Mouse (Mus musculus) forebrain, postnatal 0 days (tissue): Measurements from ENCODE around the gene Efcab6. TPM values are rescaled to one million over a fixed set of nuclear protein-coding genes. Genes with fewer than 3 reads are reported as not detected.
A peak's percentile ranks its signal among the peaks of the same experiment; 100 is the strongest.

Experiments used
- ATAC-seq: fragments of 200-750 bp; cut with Nextera tagmentation; 2 replicates; pipeline ENCODE4 v1.8.0; 2017; ENCODE audit warnings: mild to moderate bottlenecking, moderate library complexity
- DNase-seq: peaks from one replicate; pipeline ENCODE4 v3.0.0-alpha.2; 2015
- H3K27ac ChIP-seq: fragments of 300-500 bp; sonication (generic); 2 replicates; pipeline ENCODE4 v1.5.1; 2014; ENCODE audit warnings: low read depth, mild to moderate bottlenecking, antibody characterized with exemption, low read length, moderate library complexity, mixed read lengths
- H3K27me3 ChIP-seq: fragments of 300-500 bp; sonication (generic); 2 replicates; pipeline ENCODE4 v1.6.1; 2014; ENCODE audit warnings: mild to moderate bottlenecking, low read length, mixed read lengths; ENCODE audit not compliant: insufficient read depth
- H3K36me3 ChIP-seq: fragments of 300-500 bp; sonication (generic); 2 replicates; pipeline ENCODE4 v1.6.1; 2014; ENCODE audit warnings: mild to moderate bottlenecking, moderate library complexity; ENCODE audit not compliant: insufficient read depth
- H3K4me1 ChIP-seq: fragments of 300-500 bp; sonication (generic); 2 replicates; pipeline ENCODE4 v1.6.1; 2014; ENCODE audit warnings: antibody characterized with exemption; ENCODE audit not compliant: insufficient read depth
- H3K4me2 ChIP-seq: fragments of 300-500 bp; sonication (generic); 2 replicates; pipeline ENCODE4 v1.6.1; 2014; ENCODE audit warnings: low read depth, mild to moderate bottlenecking, moderate library complexity
- H3K4me3 ChIP-seq: fragments of 300-500 bp; sonication (generic); 2 replicates; pipeline ENCODE4 v1.5.1; 2014; ENCODE audit warnings: low read depth, low read length, mixed read lengths
- H3K9ac ChIP-seq: fragments of 300-500 bp; sonication (generic); 2 replicates; pipeline ENCODE4 v1.6.1; 2014; ENCODE audit warnings: mild to moderate bottlenecking
- H3K9me3 ChIP-seq: fragments of 300-500 bp; sonication (generic); 2 replicates; pipeline ENCODE4 v1.6.1; 2016; ENCODE audit warnings: low read length
- CTCF ChIP-seq: sonication (generic); IDR thresholded peaks from 2 replicates; pipeline ENCODE4 v1.5.1; 2016; ENCODE audit warnings: antibody characterized with exemption, control low read depth, low read depth
- WGBS: fragments of 180-500 bp; shearing (Covaris S2); extraction: QIAGEN DNeasy Blood & Tissue Kit; methylation state at CpG from one replicate; pipeline ENCODE4 v1.1.7; 2014; 5-methylcytosine and 5-hydroxymethylcytosine counted together
- polyA plus RNA-seq: library from polyadenylated mRNA; unstranded; fragments of >200 nt; fragmentation: Nextera tagmentation; extraction: Ambion mirVana; gene quantifications from 2 replicates; pipeline ENCODE4 v1.2.1, GENCODE M21; 2015
- total RNA-seq: library from RNA; depleted of rRNA; stranded (reverse); fragments of >200 nt; gene quantifications from 2 replicates; pipeline ENCODE4 v1.2.3, GENCODE M21; 2014

Efcab6 gene
- total and polyA plus RNA-seq, 2 experiments from 2014 or later, result 4.4 to 6.0 TPM

DNA sequence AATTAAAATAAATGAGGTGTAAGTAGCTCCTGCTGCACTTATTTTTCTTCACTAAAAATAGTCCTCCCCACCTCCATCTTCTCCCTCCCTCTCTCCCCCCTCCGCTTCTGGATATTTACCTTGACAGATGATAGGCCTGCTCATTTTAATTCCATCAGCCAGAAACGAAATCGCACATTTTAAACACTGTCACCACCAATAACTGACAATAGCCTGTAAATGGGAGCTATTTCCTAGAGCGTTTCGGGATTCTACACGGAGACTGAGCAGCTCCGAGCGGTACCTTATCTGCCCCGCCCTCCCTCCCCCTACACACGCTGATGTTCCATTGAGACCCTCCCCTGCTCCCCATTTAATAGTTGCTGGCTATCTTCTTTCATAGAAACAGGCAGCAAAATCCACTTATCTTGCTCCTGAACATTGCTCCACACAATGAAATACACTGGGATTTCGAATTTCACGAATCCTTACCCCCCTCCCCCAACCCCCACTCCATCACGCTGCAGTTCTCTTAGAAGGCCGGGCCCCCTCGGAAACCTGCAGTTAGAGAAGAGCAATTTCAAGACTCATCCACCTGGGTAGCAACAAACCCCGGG is 4.4 kb upstream of the Efcab6 start:
- peak overlapping the region; percentile 79 for H3K27ac ChIP-seq
- TF ChIP-seq CTCF, result no peak
- no peaks in the 10 kb centered on the region for H3K36me3 ChIP-seq
- H3K9ac ChIP-seq, result peak overlapping the region; percentile 31; the same call in 1 of the 2 replicates
- no peaks in the 10 kb centered on the region for H3K9me3 ChIP-seq
- DNase-seq (peak; percentile 63), ATAC-seq (peak; percentile 34; the same call in 1 of the 2 replicates)
- peak overlapping the region; percentile 28 for H3K4me2 ChIP-seq
- no peaks in the 10 kb centered on the region for H3K27me3 ChIP-seq
- WGBS, result 4% methylated on average over 16 of the region's 16 CpGs
- H3K4me3 ChIP-seq, result no peak overlapping the region
- peaks cover 20% of the 10 kb centered on the region; the same call in 1 of the 2 replicates for H3K4me1 ChIP-seq

DNA sequence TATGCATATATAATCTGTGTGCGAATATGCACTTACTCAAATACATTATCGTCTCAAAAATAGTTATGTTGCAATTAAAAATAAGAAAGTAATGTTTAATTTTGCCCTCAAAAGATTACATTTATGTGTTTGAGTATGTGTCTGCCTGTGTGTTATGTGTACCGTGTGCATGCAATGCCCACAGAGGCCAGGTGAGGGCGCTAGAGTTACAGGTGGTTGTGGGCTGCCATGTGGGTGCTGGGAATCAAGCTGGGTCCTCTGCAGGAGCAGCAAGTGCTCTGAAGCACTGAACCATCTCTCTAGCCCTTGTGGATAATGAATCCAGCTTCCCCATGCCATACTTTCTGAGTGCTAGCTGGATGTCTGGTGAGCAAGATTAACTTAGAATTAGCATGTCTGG is 522 bp upstream of the Efcab6 start:
- no peak for DNase-seq
- no peak for ATAC-seq
- WGBS, result 63% methylated on average over 4 of the region's 4 CpGs

DNA sequence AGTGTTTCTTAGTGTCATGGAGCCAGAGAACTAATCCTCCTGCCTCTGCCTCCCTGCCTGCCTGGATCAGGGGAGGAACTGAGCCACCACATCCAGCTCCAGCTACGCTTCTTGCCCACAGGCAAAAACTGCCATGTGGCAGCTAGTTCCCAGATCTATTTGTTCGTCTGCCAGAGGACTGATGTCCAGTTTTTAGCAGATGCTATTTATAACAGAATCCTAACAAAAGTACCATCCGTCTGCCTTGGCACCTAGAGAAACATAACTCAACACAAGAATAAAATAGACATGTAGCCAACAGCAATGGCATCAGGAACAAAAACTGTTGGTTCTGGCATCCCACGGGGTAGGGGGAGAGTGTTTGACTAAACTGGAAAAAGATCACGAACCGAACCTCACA is 6.3 kb downstream of the Efcab6 start:
- H3K9me3 ChIP-seq, result no peaks in the 10 kb centered on the region
- H3K4me2 ChIP-seq, result no peak overlapping the region
- 52% methylated on average over 6 of the region's 6 CpGs for WGBS
- DNase-seq (peak; percentile 20), ATAC-seq (no peak)
- H3K27ac ChIP-seq, result no peak overlapping the region
- H3K4me1 ChIP-seq, result no peaks in the 10 kb centered on the region
- no peaks in the 10 kb centered on the region for H3K27me3 ChIP-seq
- TF ChIP-seq CTCF, result no peak
- H3K4me3 ChIP-seq, result no peak overlapping the region
- no peak overlapping the region for H3K9ac ChIP-seq
- H3K36me3 ChIP-seq, result no peaks in the 10 kb centered on the region

More for the DNA sequence above, 522 bp upstream of the Efcab6 start:
- Histone ChIP-seq H3K36me3 (no peaks in the 10 kb centered on the region), H3K27me3 (no peaks in the 10 kb centered on the region), H3K27ac (no peak overlapping the region), H3K9me3 (no peaks in the 10 kb centered on the region), H3K4me2 (no peak overlapping the region), H3K9ac (no peak overlapping the region), H3K4me1 (peaks cover 16% of the 10 kb centered on the region; the same call in 1 of the 2 replicates), H3K4me3 (no peak overlapping the region)
- peak; percentile 54 for TF ChIP-seq CTCF

DNA sequence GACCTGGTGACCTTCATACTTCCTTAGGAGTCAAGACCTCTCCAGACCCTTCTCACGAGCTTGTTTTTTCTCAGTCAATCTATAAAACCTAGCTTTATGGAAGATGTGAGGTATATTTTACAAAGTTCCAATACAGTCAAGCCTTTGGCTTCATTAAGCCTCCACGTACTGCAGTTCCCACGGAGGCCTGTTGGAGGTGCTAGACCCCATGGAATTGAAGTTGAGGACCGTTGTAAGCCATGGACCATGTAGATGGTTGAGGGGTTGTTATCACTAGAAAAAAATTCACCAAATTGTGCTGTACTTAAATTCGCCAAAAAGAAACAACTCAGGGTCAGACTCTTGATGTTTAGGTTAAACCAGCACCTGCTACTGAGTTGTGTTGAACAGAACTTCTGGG is 9.1 kb downstream of the Efcab6 start:
- Histone ChIP-seq H3K4me3 (no peak overlapping the region), H3K4me2 (no peak overlapping the region), H3K27ac (no peak overlapping the region), H3K27me3 (no peaks in the 10 kb centered on the region), H3K9me3 (no peaks in the 10 kb centered on the region), H3K36me3 (no peaks in the 10 kb centered on the region), H3K9ac (no peak overlapping the region), H3K4me1 (peaks cover 3% of the 10 kb centered on the region; the same call in 1 of the 2 replicates)
- DNase-seq (no peak), ATAC-seq (no peak)
- WGBS, result 73% methylated on average over 5 of the region's 5 CpGs
- TF ChIP-seq CTCF, result peak; percentile 44; the same call in 1 of the 2 replicates

DNA sequence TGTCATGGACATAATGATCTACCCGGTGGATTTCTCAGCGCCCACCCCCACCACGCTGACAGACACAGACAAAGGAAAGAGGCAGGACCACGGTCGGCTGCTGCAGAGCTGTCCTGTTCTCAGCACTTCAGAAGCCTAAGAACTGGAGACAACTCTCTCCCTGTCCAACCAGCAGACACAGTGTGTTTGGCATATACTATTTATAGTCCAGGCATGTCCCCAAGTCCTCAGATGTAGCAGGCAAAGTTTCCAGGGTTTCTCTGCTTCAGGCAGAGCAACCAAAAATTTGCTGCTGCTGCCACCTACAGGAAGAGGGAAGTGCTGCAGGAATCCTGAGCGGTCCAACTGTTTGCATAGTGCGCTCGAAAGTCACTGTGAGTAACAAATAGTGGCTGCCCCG is 11.3 kb downstream of the Efcab6 start:
- peak overlapping the region; percentile 73 for H3K27ac ChIP-seq
- H3K27me3 ChIP-seq, result no peaks in the 10 kb centered on the region
- H3K9ac ChIP-seq, result 0 out of 2 replicates have a peak overlapping the region, but pooled peaks have one; percentile 10
- no peaks in the 10 kb centered on the region for H3K36me3 ChIP-seq
- no peak overlapping the region for H3K4me3 ChIP-seq
- peak; percentile 97 for TF ChIP-seq CTCF
- WGBS, result 16% methylated on average over 9 of the region's 9 CpGs
- DNase-seq (peak; percentile 94), ATAC-seq (peak; percentile 95)
- peak overlapping the region; percentile 17; the same call in 1 of the 2 replicates for H3K4me2 ChIP-seq
- H3K9me3 ChIP-seq, result no peaks in the 10 kb centered on the region
- peaks cover 3% of the 10 kb centered on the region; the same call in 1 of the 2 replicates for H3K4me1 ChIP-seq

DNA sequence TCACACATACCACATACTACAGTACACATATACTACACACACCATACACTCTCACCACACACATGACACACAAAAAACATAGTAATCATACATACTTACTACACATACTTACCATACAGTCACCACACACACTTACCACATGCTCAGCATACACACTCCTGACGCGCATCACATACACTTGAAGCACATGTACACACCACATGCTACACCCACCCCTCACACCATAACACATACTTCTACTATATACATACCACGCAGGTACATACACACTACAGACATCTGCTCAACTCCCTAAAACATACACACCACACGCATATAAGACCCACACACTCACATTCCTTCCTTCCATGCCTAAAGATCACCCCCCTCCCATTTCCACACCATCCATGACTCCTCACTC is 11.9 kb downstream of the Efcab6 start:
- ATAC-seq (0 out of 2 replicates have a peak, but pooled peaks have one; percentile 5), DNase-seq (no peak)
- Histone ChIP-seq H3K4me1 (peaks cover 3% of the 10 kb centered on the region; the same call in 1 of the 2 replicates), H3K9me3 (no peaks in the 10 kb centered on the region), H3K27me3 (no peaks in the 10 kb centered on the region), H3K36me3 (no peaks in the 10 kb centered on the region), H3K4me3 (no peak overlapping the region), H3K27ac (peak overlapping the region; percentile 73; the same call in 1 of the 2 replicates), H3K9ac (0 out of 2 replicates have a peak overlapping the region, but pooled peaks have one; percentile 10), H3K4me2 (peak overlapping the region; percentile 17; the same call in 1 of the 2 replicates)
- WGBS, result 89% methylated on average over 4 of the region's 4 CpGs
- TF ChIP-seq CTCF, result no peak

DNA sequence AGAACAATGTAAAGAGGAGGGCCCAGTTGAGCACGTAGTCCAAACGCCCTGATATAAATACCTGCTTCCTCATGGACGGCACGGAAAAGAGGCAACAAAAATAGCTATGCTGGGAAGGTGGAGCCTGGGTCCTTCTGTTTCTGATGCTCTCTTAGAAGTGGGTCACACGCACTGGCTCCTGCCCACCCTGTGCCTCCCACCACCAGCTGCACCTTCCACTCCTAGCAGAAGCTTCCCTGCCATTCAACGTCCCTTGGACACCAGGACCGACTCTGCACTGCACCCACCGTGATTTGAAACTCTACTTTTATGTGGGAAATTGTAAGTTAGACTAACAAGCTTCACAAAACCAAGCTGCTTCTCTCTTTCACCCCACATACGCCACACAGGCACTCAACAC is 12.8 kb downstream of the Efcab6 start:
- TF ChIP-seq CTCF, result no peak
- no peaks in the 10 kb centered on the region for H3K27me3 ChIP-seq
- no peak overlapping the region for H3K4me3 ChIP-seq
- no peaks in the 10 kb centered on the region for H3K9me3 ChIP-seq
- DNase-seq, result no peak
- WGBS, result 73% methylated on average over 9 of the region's 9 CpGs
- no peak for ATAC-seq
- H3K27ac ChIP-seq, result peak overlapping the region; percentile 35; the same call in 1 of the 2 replicates
- no peaks in the 10 kb centered on the region for H3K36me3 ChIP-seq
- no peak overlapping the region for H3K9ac ChIP-seq
- H3K4me2 ChIP-seq, result no peak overlapping the region
- peaks cover 3% of the 10 kb centered on the region; the same call in 1 of the 2 replicates for H3K4me1 ChIP-seq
